Mouse (Mus musculus): Measurements from ENCODE around the gene Selenbp1.
"Not testable (repeated sequence)": the region's sequence is repeated elsewhere in the genome, so short reads cannot be mapped to it uniquely, and the experiment has no call there.

Selenbp1 gene

DNA sequence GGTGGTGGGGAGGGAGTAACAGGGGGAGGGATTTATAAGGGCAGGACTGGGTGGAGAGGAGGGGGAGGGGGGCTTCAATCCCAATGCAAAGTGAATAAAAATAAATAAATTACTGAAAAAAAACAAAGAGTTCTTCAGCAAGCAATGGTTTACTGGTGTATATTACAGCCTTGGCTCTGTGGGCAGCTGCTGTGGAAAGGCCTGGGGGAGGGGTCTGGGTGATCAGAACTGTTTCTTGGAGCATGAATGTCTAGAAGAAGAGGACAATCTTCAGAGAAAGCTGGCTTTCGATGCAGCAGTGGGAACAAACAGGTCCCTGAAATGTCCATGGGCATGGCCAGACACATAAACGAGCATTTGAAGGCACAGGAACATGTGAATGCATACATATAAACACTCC, 577 bp upstream of the Selenbp1 start:
- DNase-seq (ENCODE audit: low read depth in 1 of 2, low spot score in 2 of 2), result not testable (repeated sequence)

DNA sequence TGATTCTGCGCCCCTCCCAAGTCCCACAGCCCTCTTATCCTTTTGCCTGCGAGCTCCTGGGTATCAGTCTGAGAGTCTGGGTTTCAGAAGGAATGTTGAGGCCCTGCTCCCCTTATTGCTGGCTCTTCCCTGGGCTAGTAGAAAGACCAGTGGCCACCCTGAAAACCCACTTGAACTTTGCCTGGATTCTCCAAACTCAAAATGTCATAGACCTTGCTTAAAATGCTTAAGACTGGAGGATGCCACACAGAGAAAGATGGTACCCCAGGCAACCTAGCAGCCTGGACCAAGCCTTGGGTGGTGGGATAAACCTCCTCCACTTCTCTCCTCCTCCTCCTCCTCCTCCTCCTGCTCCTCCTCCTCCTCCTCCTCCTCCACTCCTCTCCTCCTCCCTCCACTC, 748 bp downstream of the Selenbp1 start:
- DNase-seq (ENCODE audit: low read depth in 1 of 2, low spot score in 2 of 2), result not testable (repeated sequence)

DNA sequence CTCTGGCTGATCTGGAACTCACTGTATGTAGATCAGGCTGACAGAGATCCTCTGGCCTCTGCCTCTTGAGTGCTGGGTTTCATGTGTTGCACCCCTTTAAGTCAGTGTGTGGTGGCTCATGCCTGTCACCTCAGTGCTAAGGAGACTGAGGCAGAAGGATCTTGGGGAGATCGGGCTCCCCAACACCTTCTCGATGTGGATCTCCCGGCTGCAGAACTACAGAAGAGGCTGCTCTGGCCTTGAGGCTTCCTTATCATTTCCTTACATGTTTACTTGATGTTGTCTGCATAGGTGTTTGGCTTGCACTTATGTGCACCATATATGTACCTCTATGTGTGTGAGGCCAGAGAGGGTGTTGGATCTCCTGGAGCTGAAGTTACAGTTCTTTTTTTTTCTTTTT, 1.7 kb downstream of the Selenbp1 start:
- DNase-seq (ENCODE audit: low read depth in 1 of 2, low spot score in 2 of 2), result not testable (repeated sequence)

DNA sequence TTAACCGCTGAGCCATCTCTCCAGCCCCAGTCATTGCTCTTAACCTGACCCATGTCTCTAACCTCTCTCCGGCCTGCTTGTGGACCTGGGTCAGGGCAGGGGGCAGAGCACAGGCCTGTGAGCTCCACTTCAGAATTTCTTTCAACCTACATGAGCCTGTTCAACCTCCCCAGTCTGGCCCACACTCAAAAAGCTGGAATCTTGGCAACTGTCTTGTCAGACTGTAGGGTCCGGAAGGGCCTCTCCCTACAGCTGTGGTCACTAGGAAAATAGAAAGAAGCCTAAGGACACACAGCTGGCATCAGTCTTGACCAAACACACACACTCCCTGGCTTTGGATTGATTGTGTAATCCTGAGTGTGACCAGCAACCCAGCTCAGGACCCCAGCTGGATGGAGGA, 2.5 kb downstream of the Selenbp1 start:
- not testable (repeated sequence) for DNase-seq (ENCODE audit: low read depth in 1 of 2, low spot score in 2 of 2)

DNA sequence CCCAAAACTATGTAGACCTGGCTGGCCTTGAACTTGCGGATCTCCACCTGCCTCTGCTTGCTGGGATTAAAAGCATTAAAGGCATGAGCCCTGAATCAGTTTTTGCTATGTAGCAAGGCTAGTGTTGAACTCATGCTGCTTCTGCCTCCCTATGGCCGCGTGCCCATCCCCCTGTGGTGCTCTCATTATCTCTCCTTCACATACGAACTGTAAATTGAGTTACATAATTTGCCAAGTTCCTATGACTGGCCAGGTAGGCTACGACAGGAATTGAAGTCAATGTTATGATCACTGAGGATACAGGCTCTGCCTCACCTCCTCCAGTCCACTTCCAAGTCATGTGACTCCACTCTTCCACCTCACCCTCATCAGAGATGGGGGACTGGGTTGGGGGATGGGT, 3.3 kb downstream of the Selenbp1 start:
- DNase-seq (ENCODE audit: low read depth in 1 of 2, low spot score in 2 of 2), result not testable (repeated sequence)

DNA sequence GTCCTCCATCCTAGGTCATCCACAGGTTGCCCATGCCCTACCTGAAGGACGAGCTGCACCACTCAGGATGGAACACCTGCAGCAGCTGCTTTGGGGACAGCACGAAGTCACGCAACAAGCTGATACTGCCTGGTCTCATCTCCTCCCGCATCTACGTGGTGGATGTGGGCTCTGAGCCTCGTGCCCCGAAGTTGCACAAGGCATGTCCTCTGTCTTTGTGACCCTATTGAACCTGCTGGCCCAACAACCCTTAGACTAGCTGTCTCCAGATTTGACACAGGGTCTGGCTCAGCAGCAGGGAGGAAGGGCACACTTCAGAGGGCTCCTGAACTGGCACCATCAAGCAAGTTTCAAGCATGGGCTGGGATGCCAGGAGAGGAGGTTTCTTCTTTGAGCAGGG, 4.3 kb downstream of the Selenbp1 start:
- not testable (repeated sequence) for DNase-seq (ENCODE audit: low read depth in 1 of 2, low spot score in 2 of 2)

DNA sequence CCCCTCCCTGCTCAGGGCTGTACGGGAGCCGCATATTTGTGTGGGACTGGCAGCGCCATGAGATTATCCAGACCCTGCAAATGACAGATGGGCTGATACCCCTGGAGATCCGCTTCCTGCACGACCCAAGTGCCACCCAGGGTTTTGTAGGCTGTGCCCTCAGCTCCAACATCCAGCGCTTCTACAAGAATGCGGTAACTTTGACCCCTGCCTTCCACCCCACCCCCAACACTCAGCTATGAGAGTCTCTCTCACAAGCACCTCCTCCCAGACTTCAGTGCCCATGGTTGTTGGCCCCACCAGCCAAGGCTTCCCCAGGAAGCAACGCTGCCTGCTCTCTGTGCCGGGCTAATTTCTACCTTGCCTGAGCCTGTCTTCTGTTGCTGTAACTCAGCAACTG, 7.2 kb downstream of the Selenbp1 start:
- not testable (repeated sequence) for DNase-seq (ENCODE audit: low read depth in 1 of 2, low spot score in 2 of 2)

DNA sequence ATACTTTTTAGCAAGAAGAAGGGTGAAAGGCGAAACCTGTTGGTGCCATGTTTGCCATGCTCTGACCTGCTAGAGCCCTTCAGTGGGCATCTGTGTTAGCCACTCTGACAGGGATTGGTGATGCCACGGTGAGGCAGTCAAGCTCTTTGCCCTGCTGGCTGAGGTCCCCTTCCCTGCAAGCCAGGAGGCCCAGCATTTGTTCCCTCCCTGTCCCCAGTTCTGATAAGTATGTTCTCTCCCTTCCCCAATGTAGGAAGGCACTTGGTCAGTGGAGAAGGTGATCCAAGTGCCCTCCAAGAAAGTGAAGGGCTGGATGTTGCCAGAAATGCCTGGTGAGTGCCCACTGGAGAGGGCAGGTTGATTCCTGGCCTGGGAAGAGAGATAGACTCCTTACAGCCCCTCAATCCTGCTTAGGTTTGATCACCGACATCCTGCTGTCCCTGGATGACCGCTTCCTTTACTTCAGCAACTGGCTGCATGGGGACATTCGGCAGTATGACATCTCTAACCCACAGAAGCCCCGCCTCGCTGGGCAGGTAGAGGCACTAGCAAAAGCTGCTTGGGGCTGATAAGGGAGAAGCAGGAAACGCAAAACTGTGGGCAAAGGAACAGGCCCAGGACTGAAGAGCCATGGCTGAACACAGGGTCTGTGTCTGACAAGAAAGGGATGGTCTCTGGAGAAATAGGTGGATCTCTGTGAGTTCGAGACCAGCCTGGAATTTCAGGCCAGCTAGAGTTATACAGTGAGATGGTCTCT, 9.5 kb downstream of the Selenbp1 start:
- DNase-seq (ENCODE audit: low read depth in 1 of 2, low spot score in 2 of 2), result not testable (repeated sequence)

DNA sequence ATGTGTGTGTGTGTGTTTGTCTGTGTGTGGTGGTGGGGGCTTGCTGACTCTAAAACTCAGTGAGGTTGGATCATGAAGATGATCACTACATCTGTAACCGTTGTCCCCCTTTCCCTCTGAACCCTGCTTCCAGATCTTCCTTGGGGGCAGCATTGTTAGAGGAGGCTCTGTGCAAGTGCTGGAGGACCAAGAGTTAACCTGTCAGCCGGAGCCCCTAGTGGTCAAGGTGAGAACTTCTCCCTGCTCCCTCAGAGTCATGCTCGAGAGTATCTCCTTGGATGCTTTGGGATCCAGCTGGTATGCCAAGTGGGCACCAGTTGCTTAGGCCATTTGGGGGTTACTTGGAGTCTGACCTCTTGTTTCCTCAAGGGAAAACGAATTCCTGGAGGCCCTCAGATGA, 10.8 kb downstream of the Selenbp1 start:
- not testable (repeated sequence) for DNase-seq (ENCODE audit: low read depth in 1 of 2, low spot score in 2 of 2)

DNA sequence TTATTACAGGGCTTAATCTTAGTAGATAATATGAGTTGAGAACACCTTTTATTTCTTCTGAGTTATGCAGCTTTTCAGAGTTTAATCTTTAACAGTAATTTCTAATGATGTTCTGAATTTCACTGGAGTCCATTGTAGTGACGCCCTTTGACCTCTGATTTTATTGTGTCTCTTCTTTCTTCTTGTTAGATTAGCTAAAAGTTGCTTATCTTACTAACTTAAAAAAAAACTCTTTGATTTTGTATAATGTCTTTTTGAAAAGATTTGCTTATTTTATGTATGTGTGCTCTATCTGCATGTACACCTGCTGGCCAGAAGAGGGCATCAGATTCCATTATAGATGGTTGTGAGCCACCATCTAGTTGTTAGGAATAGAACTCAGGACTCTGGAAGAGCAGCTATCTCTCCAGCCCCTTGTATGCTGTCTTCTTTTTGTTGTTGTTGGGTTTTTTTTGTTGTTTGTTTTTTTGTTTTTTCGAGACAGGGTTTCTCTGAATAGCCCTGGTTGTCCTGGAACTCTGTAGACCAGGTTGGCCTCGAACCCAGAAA, 15.3 kb downstream of the Selenbp1 start:
- DNase-seq (ENCODE audit: low read depth in 1 of 2, low spot score in 2 of 2), result no peak

DNA sequence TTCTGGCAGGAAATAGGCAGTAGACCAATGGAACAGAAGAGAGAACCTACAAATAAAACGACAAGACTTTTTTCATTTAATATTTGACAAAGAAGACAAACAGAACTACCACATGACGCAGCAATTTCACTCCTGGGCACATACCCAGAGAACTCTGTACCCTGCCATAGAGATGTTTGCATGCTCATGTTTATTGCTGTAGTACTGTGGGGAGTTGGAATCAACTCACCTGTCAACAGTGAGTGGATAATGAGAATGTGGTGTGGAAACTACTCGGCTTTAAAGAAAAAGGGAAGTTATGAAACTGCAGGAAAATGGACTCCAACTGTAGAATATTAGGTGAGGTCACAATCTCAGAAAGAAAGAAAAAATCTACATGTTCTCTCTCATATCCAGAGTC, 16.8 kb downstream of the Selenbp1 start:
- no peak for DNase-seq (ENCODE audit: low read depth in 1 of 2, low spot score in 2 of 2)

DNA sequence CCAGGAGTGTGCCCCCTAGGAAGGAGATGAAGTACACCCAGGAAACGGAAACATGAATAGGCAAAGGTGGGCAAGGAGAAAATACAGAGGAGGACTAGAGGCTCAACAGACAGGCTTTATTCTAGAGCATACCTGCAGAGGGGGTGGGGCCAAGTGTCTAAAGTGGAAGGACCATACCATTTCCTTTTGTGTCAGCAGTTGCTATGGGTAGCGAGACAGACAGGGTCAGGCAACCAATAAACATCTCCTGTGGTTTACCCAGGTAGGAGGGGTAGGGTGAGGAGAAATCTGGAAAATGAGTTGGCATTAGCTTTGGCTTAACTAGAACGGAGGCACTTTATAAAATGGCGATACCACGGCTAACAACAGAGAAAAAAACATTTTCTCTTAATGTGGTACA, 19.9 kb downstream of the Selenbp1 start:
- no peak for DNase-seq (ENCODE audit: low read depth in 1 of 2, low spot score in 2 of 2)

DNA sequence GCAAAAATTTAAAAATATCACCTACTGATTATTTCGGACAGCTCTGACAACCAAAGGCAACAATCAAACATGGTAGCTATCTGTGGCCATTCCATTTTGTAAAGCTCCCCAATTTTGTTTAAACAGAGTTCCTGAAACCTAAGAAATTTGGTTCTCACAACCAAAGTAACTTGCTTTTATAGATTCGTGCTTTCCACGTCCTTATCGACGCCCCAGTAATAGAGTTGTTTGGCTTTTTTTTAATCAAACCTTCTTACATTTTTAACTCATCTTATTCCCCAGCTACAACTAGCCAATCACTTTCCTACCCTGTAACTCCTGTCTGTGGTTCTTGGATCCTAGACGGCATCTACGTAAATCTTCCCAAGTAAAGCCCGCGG, 20.5 kb downstream of the Selenbp1 start:
- no peak for DNase-seq (ENCODE audit: low read depth in 1 of 2, low spot score in 2 of 2)

DNA sequence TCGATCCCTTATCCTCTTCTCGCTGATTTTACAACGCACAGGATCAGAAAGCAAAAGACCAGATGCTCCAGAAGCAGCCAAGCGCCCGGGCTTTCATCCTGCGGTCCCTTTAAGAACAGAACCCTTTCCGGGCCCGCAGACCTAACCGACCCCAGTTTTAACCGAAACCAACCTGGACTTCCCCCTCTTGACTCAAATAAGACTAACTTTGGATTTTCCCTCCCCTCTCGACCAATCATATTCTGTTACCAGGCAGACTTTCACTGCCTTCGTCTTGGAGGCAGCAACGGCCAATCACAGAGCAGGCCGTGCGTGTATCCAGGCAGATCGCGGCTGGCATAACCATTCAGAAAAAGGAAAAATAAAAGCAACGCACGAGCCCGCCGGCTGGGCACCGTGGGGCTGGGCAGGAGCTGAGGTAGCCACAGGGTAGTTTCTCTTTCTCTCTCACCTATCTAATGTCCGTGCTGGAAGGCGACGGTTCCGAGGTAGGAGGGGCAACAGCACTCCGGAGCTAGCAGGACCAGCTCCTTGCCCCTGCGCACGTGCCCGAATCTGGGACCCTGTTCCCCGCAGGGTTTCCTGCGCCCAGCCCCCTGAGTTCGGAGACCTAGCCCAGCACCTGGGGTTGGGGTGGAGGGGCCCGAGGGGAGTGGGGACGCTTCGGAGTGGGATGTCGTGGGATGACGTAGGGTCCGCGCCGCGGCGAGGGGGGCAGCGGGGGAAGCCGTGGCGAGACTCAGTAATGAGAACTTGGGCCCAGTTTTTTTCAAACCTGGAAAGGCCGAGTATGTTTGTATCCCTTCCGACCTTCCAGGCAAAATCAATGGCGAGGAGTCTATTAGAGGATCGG, 21.1 kb downstream of the Selenbp1 start, which contains the start of gene Rfx5:
Gene Rfx5 (plus strand): TSS at position 312 of the 853 bp plus-strand sequence.
- DNase-seq (ENCODE audit: low read depth in 1 of 2, low spot score in 2 of 2), result peak; percentile 84 to 89

DNA sequence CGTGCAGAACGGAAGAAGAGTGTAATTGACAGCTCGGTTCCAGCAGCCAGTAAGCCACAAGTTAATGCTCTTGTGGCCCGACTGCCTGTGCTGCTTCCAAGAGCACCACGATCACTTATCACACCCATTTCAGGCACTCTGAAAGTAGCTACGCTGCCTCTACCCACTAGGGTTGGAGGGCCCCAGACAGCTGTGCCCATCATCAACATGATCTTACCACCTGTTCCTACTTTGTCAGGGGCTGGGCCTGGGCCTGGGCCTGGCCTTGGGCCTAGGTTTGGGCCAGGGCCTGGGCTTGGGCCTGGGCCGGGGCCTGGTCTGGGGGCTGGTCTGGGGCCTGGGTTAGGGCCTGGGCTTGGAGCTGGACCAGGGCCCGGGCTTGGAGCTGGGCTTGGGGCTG, 25.4 kb downstream of the Selenbp1 start:
- DNase-seq (ENCODE audit: low read depth in 1 of 2, low spot score in 2 of 2), result no peak

DNA sequence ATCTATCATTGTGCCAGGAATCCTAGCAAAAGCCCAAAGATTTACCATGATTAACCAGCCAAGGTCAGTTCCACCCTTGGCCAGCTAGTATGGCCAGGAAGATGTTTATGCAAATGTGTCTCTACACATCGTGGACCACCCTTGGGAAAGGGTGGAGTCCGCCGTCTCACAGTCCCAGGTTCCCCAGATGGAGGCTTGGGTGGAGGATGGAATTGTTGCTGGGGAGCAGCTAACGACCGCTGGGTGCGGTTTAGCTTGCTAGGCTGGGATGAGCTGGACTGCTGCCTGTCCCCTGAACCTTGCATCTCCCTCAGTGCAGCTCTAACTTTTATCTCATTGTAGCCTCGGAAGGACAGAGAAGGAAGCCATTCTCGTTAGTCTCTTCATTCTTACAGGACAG, 27.0 kb downstream of the Selenbp1 start:
- DNase-seq (ENCODE audit: low read depth in 1 of 2, low spot score in 2 of 2), result no peak

DNA sequence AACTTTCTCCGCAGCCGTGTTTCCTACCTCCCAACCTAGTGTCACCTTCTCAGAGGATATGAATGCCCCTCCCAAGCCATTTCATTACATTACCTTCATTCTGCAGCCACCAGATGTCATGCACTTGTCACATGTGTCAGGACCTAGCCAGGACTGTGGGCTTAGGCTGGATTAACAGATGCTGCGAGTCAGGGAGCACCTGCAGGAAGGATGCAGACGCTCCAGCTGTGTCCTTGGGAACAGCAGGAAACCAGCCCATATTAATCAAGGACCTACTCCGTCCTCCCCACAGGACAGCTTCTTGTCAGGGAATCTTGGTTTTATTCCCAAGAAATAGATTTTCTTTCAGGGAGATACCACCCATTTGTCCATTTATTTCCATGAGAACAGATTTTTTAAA, 27.5 kb downstream of the Selenbp1 start:
- DNase-seq (ENCODE audit: low read depth in 1 of 2, low spot score in 2 of 2), result no peak

DNA sequence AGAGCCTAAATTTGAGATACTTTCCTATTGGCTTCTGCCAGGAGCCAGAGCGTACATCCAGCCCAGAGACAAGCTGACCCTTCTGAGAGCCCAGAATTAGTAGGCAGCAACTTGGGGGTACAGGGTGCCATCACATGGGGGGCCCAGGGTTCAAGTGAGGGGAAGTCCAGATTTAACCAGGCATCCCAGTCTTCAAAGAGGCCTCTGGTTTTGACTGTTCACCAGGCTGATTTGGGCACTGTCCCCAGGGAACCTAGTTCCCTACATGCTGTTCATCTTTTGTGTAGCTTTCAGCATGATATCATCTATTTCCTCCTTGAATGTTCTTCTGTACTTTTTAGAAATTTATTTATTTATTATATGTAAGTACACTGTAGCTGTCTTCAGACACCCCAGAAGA, 32.1 kb downstream of the Selenbp1 start:
- DNase-seq (ENCODE audit: low read depth in 1 of 2, low spot score in 2 of 2), result no peak

DNA sequence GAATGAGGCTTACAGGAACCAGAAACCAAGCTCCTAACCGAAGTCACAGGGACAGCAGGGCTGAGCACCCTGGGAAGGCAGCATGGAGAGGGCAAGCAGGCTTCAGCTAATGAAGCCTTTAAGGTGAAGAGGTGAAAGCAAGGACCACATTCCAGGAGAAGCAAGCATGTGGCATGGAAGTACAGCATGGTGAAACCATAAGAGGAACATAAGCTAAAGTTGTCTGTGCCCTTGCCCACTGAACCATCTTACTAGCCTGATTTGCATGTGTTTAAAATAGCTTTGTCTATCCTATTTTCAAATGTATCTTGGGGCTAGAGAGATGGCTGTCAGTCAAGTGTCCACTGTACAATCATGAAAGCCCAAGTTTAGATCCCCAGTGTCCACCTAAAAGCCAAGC, 33.0 kb downstream of the Selenbp1 start:
- DNase-seq (ENCODE audit: low read depth in 1 of 2, low spot score in 2 of 2), result no peak

DNA sequence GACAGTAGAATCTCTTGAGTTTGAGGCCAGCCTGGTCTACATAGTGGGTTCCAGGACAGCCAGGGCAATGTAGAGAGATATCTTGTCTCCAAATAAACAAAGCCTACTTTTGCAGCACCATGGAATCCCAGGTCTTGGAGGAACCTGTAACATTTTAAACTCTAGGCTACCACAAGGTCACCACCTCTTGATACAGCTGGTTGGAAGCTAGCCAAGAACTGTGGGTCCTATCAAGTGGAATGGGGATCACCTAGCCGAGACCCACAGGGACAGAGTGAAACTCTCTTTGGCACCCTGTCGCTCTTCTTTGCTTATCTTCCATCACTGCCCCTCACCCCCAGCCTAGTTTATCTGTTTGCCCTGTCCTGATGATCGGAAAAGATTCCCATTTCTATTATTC, 39.7 kb downstream of the Selenbp1 start:
- DNase-seq (ENCODE audit: low read depth in 1 of 2, low spot score in 2 of 2), result no peak

DNA sequence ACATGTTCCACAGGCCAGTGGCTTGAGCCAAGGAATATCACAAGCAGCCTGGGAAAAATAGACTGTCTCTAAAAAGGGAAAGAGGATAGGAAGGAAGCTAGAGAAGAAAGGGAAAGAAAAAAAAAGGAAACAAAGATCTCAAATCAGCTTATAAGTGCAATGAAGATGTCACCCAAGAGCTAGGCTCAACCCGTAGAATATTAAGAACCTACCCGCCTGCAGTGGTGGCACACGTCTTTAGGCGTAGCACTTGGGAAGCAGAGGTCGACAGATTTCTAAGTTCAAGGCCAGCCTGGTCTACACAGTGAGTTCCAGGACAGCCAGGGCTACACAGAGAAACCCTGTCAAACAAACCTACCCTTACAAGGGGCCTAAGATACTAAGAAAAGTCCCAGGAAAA, 40.8 kb downstream of the Selenbp1 start:
- no peak for DNase-seq (ENCODE audit: low read depth in 1 of 2, low spot score in 2 of 2)

DNA sequence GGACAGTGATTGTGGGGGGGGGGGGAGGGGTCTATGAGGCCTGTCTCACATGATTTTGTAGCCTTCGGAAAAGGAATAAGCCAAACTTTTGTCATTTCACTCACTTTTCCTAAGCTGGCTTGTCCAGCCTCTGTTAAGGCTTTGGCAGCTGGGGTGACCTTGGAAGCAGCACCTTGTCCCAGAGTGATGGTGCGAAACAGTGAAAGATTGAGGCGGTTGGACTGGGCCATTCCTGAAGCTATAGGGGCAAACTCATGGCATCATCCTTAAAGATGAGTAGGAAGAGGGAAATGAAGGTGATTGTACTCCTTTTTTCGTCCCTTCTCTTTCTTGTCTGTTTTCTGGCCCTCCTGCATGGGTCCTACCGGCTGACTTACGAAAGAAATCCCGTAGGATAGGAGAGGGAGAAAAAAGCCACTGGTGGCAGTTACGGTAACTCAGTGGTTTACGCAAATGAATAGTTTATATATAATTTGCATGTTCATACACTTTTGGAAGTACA, 41.2 kb downstream of the Selenbp1 start:
- DNase-seq (ENCODE audit: low read depth in 1 of 2, low spot score in 2 of 2), result no peak

Measured in monocyte, adult 2 months (primary cell).